8 mouse cellular contexts compared by ENCODE assay signal in the genomic region with DNA sequence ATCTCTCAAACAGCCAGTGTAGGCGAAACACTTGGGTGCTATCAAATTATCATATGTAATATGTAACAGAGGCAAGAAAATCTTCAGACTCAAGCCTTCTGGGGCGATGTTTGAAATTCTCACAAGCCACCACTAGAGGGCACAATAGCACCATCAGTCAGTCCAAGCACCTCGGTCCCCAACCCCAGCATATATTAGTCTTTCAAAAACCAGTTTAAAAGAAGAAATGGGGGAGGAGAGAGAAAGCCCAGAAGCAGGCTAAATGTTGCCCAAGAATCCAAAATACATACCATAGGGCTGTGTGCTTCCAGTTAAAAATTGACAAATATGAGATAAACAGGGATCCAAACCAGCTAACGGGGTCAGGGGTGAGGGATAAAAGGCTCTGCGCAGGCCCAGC. TPM values are rescaled to one million over a fixed set of nuclear protein-coding genes. Genes with fewer than 3 reads are reported as not detected.
DNase-seq lines count a peak whose midpoint lies in the region; ATAC-seq and TF ChIP-seq lines count a peak whose summit lies in the region.

No protein-coding gene starts in this region.

- no peaks in the 10 kb centered on the region for H3K9me3 ChIP-seq in heart, embryonic 11.5 days (replicated peaks; ENCODE audit: control insufficient read depth, low read length)

- H3K4me3 ChIP-seq in heart, embryonic 11.5 days (ENCODE audit: low read depth, low read length) = no peak overlapping the region
- no peak overlapping the region for H3K4me3 ChIP-seq in layer of hippocampus, adult 2 months
- H3K4me3 ChIP-seq in spleen, adult 2 months (ENCODE audit: extremely low read depth, insufficient read depth, insufficient read length) = no peak overlapping the region

- H3K27ac ChIP-seq in heart, embryonic 11.5 days (ENCODE audit: low read depth, low read length) = no peak overlapping the region
- peak overlapping the region; percentile 21; the same call in 1 of the 2 replicates for H3K27ac ChIP-seq in layer of hippocampus, adult 2 months
- H3K27ac ChIP-seq in spleen, adult 2 months (ENCODE audit: insufficient read depth, low read length) = no peak overlapping the region

- peaks cover 5% of the 10 kb centered on the region for H3K4me1 ChIP-seq in heart, embryonic 11.5 days (ENCODE audit: control insufficient read depth, insufficient read depth, low read length)
- no peaks in the 10 kb centered on the region for H3K4me1 ChIP-seq in spleen, adult 2 months (ENCODE audit: control insufficient read depth, insufficient read depth, insufficient read length)

- TF ChIP-seq CTCF in layer of hippocampus, adult 2 months (conservative IDR thresholded peaks at IDR 0.05) = peak; percentile 97
- TF ChIP-seq CTCF in spleen, adult 2 months (IDR thresholded peaks at IDR 0.05; ENCODE audit: extremely low read depth, insufficient read depth, insufficient read length, insufficient replicate concordance) = peak; percentile 71; the same call in 1 of the 2 replicates

- no peaks in the 10 kb centered on the region for H3K36me3 ChIP-seq in heart, embryonic 11.5 days (ENCODE audit: control insufficient read depth, insufficient read depth, low read length)
- H3K36me3 ChIP-seq in spleen, adult 2 months (ENCODE audit: control insufficient read depth, insufficient read depth, low read length) = no peaks in the 10 kb centered on the region

- H3K27me3 ChIP-seq in heart, embryonic 11.5 days (ENCODE audit: control insufficient read depth, insufficient read depth, low read length) = no peaks in the 10 kb centered on the region
- no peaks in the 10 kb centered on the region for H3K27me3 ChIP-seq in spleen, adult 2 months (ENCODE audit: control insufficient read depth, insufficient read depth, low read length)

- peak; percentile 79 to 86 for DNase-seq in heart, adult 18-20 months
- DNase-seq in T-cell, adult 2 months (ENCODE audit: low spot score) = peak; percentile 68
- peak; percentile 70 to 77 for DNase-seq in cerebellum, postnatal 36 days
- peak; percentile 59 for DNase-seq in gastrocnemius, postnatal 10 days
- peak; percentile 82 to 85 for DNase-seq in layer of hippocampus, adult 2 months (ENCODE audit: low spot score in 2 of 2)
- peak; percentile 80 for DNase-seq in lung, postnatal 25 days (ENCODE audit: low spot score)
- peak; percentile 41 to 57 for DNase-seq in spleen, adult 2 months (ENCODE audit: low read depth in 1 of 2, low spot score in 2 of 2)

- H3K4me2 ChIP-seq in heart, embryonic 11.5 days = no peak overlapping the region

- H3K9ac ChIP-seq in heart, embryonic 11.5 days (ENCODE audit: low read depth, low read length) = no peak overlapping the region

- no peak for TF ChIP-seq POLR2A in spleen, adult 2 months (IDR thresholded peaks at IDR 0.05; ENCODE audit: low read depth, low read length)

- ATAC-seq in heart, embryonic 11.5 days (replicated peaks; ENCODE audit: insufficient number of reproducible peaks, low FRiP score, low TSS enrichment) = no peak

- 40% methylated on average over 5 of the region's 5 CpGs for WGBS in heart, embryonic 11.5 days (ENCODE audit: insufficient replicate concordance)
- WGBS in spleen, adult 2 months = 38% methylated on average over 5 of the region's 5 CpGs

RNA-seq across cellular contexts. Expression of gene Teddm1a, which starts 3.4 kb away (rescaled TPM):
- not detected for total RNA-seq in heart, adult 18-20 months (2021)
- polyA plus RNA-seq in heart, embryonic 11.5 days (2014; fragmentation: Nextera tagmentation; extraction: Ambion mirVana) = not detected in 2 replicates
- not detected for total RNA-seq in gastrocnemius, postnatal 10 days (2021)
- not detected for total RNA-seq in layer of hippocampus, adult 2 months (2021)
- polyA plus RNA-seq in spleen, adult 2 months (2012; rRNA removed) = not detected in 2 replicates

RNA-seq across cellular contexts. Expression of gene Glul, which starts 4.8 kb away (rescaled TPM):
- 100 to 1,000 TPM; 539 to 709 TPM for total RNA-seq in heart, adult 18-20 months (2021)
- 52.6 and 78.3 TPM in 2 replicates for polyA plus RNA-seq in heart, embryonic 11.5 days (2014; fragmentation: Nextera tagmentation; extraction: Ambion mirVana)
- total RNA-seq in gastrocnemius, postnatal 10 days (2021) = 100 to 1,000 TPM in 1 of 2 experiments, 10 to 100 TPM in 1; 90.2 to 146 TPM
- 1,000 to 10,000 TPM; 1,778 to 1,824 TPM for total RNA-seq in layer of hippocampus, adult 2 months (2021)
- 66.9 and 168 TPM in 2 replicates for polyA plus RNA-seq in spleen, adult 2 months (2012; rRNA removed)

RNA-seq across cellular contexts. Expression of gene Teddm2, which starts 5.0 kb away (rescaled TPM):
- total RNA-seq in heart, adult 18-20 months (2021) = under 1 TPM; 0.60 to 0.77 TPM
- 0.30 and 0.36 TPM in 2 replicates for polyA plus RNA-seq in heart, embryonic 11.5 days (2014; fragmentation: Nextera tagmentation; extraction: Ambion mirVana)
- under 1 TPM; 0.65 to 0.75 TPM for total RNA-seq in gastrocnemius, postnatal 10 days (2021)
- 1 to 10 TPM; 2.2 to 2.4 TPM for total RNA-seq in layer of hippocampus, adult 2 months (2021)
- 0.32 and 0.43 TPM in 2 replicates for polyA plus RNA-seq in spleen, adult 2 months (2012; rRNA removed)

RNA-seq across cellular contexts. Expression of gene Teddm1b, which starts 20.8 kb away (rescaled TPM):
- not detected for total RNA-seq in heart, adult 18-20 months (2021)
- polyA plus RNA-seq in heart, embryonic 11.5 days (2014; fragmentation: Nextera tagmentation; extraction: Ambion mirVana) = 0.08 and 0.27 TPM in 2 replicates
- not detected for total RNA-seq in gastrocnemius, postnatal 10 days (2021)
- not detected for total RNA-seq in layer of hippocampus, adult 2 months (2021)
- not detected in 2 replicates for polyA plus RNA-seq in spleen, adult 2 months (2012; rRNA removed)

RNA-seq across cellular contexts. Expression of gene Rgsl1, which starts 51.0 kb away (rescaled TPM):
- not detected for total RNA-seq in heart, adult 18-20 months (2021)
- polyA plus RNA-seq in heart, embryonic 11.5 days (2014; fragmentation: Nextera tagmentation; extraction: Ambion mirVana) = not detected in 2 replicates
- not detected for total RNA-seq in gastrocnemius, postnatal 10 days (2021)
- 1 to 10 TPM; 1.4 TPM for total RNA-seq in layer of hippocampus, adult 2 months (2021)
- polyA plus RNA-seq in spleen, adult 2 months (2012; rRNA removed) = not detected in 2 replicates
